Mouse (Mus musculus): Measurements from ENCODE around the gene Zmym5. TPM values are rescaled to one million over a fixed set of nuclear protein-coding genes. Genes with fewer than 3 reads are reported as not detected.
"Not testable (repeated sequence)": the region's sequence is repeated elsewhere in the genome, so short reads cannot be mapped to it uniquely, and the experiment has no call there.

Gene Zmym5
- 10 to 100 TPM; 23.9 to 26.5 TPM for total RNA-seq (2021)

GRCm38 (mm10) chr14:56811701-56812339, at the start of gene Zmym5:
Gene Zmym5, minus strand, starts transcription at chr14:56811716.
- intact Hi-C loops (cut with DNase I) = loop anchor here (2.0 to 5.0 kb wide), 2 partner anchors 33 to 145 kb away; partner anchors contain the start of genes Mphosph8 and Pspc1
- DNase-seq = peak; percentile 85 to 92

DNA sequence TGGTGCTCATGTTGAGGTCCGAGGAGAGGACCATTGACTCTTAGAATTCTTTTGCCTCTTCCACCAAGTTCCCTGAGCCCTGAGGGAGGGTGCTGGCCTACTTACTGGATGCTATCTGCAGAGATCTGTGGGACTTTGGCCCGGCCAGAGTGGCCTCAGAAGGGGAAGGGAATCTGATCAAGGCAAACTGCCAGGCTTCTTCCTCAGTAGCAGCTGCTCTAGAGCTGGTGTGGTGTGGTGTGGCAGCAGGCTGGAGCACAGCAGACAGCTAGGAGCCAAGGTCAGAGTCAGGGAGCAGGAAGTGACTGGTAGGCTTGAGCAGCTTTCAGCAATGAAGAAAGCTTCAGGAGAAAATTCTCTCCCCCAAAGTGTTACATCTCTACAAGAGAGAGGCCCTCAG, 38.2 kb upstream of the Zmym5 start:
- intact Hi-C loops (cut with DNase I) = no loop called here
- DNase-seq = no peak

- intact Hi-C loops (cut with DNase I) = no loop called here
- no peak for DNase-seq
These were observed 36.8 kb upstream of the Zmym5 start for GRCm38 (mm10) chr14:56848322-56848721.

GRCm38 (mm10) chr14:56844507-56844906, 33.0 kb upstream of the Zmym5 start:
- intact Hi-C loops (cut with DNase I) = no loop called here
- no peak for DNase-seq

GRCm38 (mm10) chr14:56844033-56844432, 32.5 kb upstream of the Zmym5 start:
- intact Hi-C loops (cut with DNase I) = no loop called here
- DNase-seq = no peak

DNA sequence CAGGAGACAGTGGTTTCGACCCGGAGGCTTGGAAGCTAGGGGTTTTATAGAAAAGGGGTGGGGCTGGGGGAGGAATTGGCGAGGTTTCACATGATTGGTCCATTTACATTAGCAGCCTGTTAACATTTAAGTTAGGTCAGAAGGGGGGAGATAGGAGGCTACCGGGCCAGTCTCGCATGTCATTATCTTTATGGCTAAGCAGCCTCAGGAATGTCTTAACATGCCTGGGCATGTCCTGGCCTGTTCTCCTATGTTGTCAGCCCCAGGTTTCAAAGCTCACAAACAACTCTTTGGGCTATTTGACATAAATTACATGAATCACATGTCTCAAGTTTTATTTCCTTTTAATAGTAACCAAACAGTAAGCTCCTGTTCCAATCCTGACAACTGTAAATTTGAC, 23.1 kb upstream of the Zmym5 start:
- intact Hi-C loops (cut with DNase I); DNase-seq: not testable (repeated sequence)

- intact Hi-C loops (cut with DNase I) = not testable (repeated sequence)
- peak; percentile 37 to 42 for DNase-seq
These were observed 21.7 kb upstream of the Zmym5 start for GRCm38 (mm10) chr14:56833211-56833610.

- intact Hi-C loops (cut with DNase I) = no loop called here
These were observed 21.1 kb upstream of the Zmym5 start for GRCm38 (mm10) chr14:56832563-56833113.

DNA sequence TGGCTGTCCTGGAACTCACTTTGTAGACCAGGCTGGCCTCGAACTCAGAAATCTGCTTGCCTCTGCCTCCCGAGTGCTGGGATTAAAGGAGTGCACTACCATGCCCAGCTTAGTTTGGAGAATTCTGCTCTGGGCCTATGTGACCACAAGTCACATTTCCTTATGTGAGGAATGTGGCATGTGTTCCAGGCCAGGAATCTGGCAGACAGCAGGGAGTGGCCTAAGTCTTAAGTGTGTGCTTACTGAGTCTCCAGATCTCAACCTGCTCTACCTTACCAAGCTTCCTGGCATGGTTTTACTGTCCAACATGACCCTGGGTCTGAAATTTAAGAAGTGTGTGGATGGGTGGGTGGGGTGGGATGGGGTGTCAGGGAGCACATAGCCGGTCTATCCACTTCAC, 20.6 kb upstream of the Zmym5 start:
- DNase-seq = no peak
- intact Hi-C loops (cut with DNase I) = no loop called here

More at GRCm38 (mm10) chr14:56832563-56833113, 21.1 kb upstream of the Zmym5 start:
- DNase-seq = no peak

DNA sequence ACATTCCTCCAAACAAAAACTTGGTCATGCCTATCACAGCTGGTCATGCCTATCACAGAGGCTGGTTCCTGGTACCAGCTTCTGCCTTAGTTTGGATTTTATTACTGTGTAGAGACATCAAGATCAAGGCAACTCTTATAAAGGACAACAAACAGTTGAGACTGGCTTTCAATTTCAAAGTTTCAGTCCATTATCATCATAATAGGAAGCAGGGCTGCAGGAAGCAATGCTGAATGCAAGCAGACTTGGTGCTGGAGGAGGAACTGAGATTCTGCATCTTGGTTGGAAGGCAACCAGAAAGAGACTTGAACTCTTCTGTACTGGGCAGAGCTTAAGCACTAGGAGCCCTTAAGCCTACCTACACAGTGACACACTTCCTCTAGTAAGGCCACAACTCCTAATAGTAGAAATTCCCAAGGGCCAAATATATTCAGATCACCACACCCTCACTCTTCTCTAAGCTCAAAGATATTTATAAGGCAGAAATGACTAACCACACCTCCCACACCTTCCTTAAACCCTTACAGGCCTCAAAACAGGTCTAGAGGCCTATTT, 19.1 kb upstream of the Zmym5 start:
- intact Hi-C loops (cut with DNase I) = no loop called here
- no peak for DNase-seq

GRCm38 (mm10) chr14:56824562-56824961, 13.0 kb upstream of the Zmym5 start:
- intact Hi-C loops (cut with DNase I) = no loop called here
- DNase-seq = no peak

DNA sequence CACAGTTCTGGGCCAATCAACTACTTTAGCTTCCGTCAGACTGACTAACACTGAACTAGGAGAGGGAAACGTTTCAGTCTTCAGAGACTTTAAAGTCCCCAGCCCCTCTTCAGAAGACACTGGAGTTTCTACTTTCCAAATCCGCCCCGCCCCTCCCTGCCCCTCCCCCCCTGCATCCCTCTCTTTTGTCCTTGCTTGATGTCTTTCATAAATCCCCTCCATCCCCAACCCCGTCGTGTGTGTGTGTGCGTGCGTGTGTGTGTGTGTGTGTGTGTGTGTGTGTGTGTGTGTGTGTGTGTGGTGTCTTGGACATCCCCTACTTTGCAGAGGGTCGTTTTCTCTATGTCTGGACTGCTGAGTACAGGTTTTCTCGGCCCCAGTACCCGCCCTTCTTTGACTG, 6.1 kb upstream of the Zmym5 start:
- intact Hi-C loops (cut with DNase I) = no loop called here
- DNase-seq = no peak

DNA sequence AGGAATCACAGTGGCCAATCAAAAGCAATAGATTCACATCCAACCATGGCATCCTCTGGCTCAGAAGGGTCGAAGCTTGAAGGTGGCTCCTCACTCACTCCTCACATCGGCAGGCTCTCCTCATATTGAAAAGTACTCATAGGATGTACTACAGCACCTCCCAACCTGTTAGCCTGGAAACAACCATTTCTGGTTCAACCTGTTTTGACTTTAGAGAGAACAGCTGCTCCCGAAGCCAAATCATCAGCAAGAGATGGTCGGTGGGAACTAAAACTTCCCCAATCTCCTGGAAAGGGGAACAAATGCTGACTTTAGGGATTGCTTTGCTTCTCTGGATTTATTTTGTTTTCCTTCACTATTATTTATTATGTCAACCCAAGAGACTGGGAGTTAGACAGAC, 5.6 kb upstream of the Zmym5 start:
- intact Hi-C loops (cut with DNase I) = no loop called here
- no peak for DNase-seq

- intact Hi-C loops (cut with DNase I) = no loop called here
- no peak for DNase-seq
These were observed 5.0 kb upstream of the Zmym5 start for GRCm38 (mm10) chr14:56816541-56816940.

DNA sequence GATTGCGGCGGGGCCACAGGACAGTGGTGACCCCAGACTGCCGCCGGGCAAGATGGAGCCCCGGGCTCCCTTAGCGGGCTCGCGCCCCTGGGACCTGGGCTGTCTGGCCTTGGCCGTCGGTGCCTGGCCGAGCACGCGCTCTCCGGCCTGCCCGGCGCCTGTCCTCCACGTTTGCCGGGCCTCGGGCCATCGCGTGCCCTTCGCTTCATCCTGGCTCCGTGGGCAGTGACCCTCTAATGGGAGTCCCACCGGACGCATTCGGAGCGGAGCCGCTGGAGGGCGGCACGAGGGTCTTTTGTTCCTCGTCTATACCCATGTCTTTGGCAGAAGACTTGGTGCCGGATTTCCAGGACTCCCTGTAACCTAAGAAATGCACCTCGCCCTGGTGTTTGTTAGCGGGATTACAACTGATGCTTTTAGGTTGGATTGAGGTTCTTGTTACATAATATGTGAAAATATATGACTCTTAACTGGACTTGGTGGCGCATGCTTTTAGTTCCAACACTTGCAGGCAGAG, 1.1 kb upstream of the Zmym5 start:
- intact Hi-C loops (cut with DNase I) = loop anchor here (2.0 to 5.0 kb wide), 2 partner anchors 34 to 145 kb away; partner anchors contain the start of genes Mphosph8 and Pspc1
- DNase-seq = peak; percentile 78 to 85

DNA sequence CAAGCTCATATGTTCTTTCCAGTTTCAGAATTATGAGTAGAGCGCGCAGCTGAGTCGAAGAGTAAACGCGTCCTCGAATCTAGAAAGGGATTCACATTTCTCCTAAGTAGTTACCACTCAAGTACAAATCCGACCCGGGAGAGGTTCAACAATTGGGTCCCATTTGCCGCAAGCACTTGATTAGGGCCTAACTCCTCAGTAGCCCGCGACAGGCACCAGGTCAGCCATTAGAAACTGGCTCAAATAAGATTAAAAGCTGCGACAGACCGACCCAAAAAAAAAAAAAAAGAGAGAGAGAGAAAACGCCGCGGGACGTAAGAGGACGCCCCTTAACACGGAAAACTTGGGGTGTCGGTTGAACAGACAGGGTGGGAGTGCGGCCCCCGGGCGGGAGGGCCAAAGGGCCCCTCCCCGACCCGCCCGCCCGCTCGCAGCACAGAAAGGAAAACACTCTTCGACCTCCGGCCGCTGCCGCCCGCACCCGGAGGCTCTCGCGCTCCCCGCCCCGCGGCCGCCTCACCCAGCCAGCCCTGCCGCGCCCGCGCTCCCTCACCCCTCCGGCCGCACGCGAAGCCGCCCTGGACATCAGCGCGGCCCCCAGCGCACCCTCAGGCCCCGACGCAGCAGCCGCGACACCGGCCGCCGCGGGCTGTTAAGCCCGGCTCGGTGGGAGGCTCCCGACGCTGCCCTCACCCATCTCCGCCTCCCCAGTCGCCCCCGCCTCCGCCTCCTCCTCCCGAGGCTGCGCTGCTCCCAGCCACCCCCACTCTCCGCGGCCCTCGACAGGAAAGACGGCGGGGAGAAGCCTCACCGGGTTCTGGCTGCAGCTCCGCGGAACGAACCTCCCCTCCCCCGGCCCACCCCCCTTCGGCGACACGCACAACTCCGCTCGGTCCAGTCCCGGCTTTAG, 480 bp downstream of the Zmym5 start:
- intact Hi-C loops (cut with DNase I) = loop anchor here (5.0 kb wide), 1 partner anchor 144 kb away; the partner anchor contains the start of gene Mphosph8
- DNase-seq = peak; percentile 49 to 77

- DNase-seq = peak; percentile 31 to 37
These were observed 18.3 kb downstream of the Zmym5 start for GRCm38 (mm10) chr14:56793243-56793642.

GRCm38 (mm10) chr14:56784575-56784974, 26.9 kb downstream of the Zmym5 start:
- intact Hi-C loops (cut with DNase I) = no loop called here
- DNase-seq = no peak

More at GRCm38 (mm10) chr14:56793243-56793642, 18.3 kb downstream of the Zmym5 start:
- intact Hi-C loops (cut with DNase I) = loop anchor here (2.0 to 10.0 kb wide), 4 partner anchors 101 to 418 kb away; no protein-coding TSS in a partner anchor

DNA sequence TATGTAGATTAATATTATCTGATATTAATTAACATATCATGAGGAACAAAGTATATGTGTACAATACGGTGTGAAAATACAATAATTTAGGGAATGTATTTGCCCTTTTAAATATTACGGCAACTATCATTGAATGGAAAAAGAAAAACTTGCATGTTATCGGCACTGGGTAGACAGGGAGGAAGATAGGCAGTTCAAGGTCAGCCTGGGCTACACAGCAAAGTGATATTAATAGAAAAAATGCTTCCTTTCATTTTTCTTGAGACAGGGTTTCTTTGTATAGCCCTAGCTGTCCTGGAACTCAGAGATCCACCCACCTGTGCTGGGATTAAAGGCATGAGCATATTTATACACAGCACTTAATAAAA, 32.6 kb downstream of the Zmym5 start:
- intact Hi-C loops (cut with DNase I) = loop anchor here (2.0 to 10.0 kb wide), 4 partner anchors 34 to 204 kb away; partner anchors contain the start of genes Cenpj, Mphosph8, Parp4 and Zmym2

DNA sequence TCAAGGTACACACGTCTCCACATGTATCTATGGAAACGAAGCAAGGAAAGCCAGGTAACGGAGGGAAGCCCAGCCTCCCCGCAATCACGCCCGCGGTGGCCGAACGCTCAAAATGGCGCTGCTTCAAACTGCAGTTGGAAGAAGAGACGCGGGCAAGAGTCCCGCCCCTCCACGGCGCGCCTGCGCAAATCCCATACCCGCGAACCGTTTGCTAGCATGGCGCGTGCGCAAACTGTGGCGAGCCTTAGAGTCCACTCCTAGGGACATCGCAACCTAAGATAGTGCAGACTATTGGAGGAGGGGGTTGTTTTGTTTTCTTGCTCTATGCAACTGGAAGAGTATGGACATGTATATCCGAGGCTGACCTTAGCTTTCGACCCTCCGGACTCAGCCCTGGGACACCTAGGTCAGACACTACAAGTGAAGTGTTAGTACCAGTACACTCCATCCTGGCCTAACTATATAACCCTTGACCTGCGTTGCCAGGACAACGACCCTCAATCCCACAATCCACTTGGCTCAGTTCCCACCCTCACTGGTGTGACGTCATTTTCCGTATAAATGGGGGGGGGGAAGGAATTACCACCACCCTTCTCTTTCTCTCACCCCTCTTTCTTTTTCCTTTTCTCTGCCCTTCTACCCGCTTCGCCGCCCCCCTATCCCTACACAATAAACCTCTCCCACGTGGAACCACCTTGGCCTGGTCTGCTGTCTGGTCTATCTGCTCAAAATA, 33.1 kb downstream of the Zmym5 start, which contains the start of gene Pspc1:
Gene Pspc1, minus strand, starts transcription at position 117 of the 733 bp plus-strand sequence.
- intact Hi-C loops (cut with DNase I) = loop anchor here (2.0 to 10.0 kb wide), 4 partner anchors 34 to 204 kb away; partner anchors contain the start of genes Cenpj, Mphosph8, Parp4 and Zmym2

More for the DNA sequence above, 32.6 kb downstream of the Zmym5 start:
- no peak for DNase-seq

More for the DNA sequence above, 33.1 kb downstream of the Zmym5 start, which contains the start of gene Pspc1:
- DNase-seq = peak; percentile 97 to 98

Data from heart, postnatal 36 days (tissue).